Mouse (Mus musculus) C2C12 (cell line): ENCODE results near the gene Fras1.

ENCODE experiments used
- CEBPB ChIP-seq: IDR thresholded peaks from one replicate; pipeline ENCODE4 v1.6.1; 2011; ENCODE audit warnings: low read depth, mild to moderate bottlenecking, control low read depth, moderate library complexity
- CTCF ChIP-seq: IDR thresholded peaks from one replicate; pipeline ENCODE4 v1.5.1; 2011; ENCODE audit not compliant: control insufficient read depth, insufficient read depth, insufficient read length
- FOSL1 ChIP-seq: IDR thresholded peaks from one replicate; pipeline ENCODE4 v1.8.0; 2011; ENCODE audit warnings: mild to moderate bottlenecking, low read length; ENCODE audit not compliant: poor library complexity, insufficient read depth, severe bottlenecking
- MAX ChIP-seq: IDR thresholded peaks from one replicate; pipeline ENCODE4 v1.6.1; 2011; ENCODE audit warnings: mild to moderate bottlenecking, control low read depth
- MYOD1 ChIP-seq: IDR thresholded peaks from one replicate; pipeline ENCODE4 v1.6.1; 2011; ENCODE audit warnings: low read depth; ENCODE audit not compliant: control insufficient read depth, insufficient read length
- MYOG ChIP-seq: IDR thresholded peaks from one replicate; pipeline ENCODE4 v1.6.1; 2011; ENCODE audit not compliant: control insufficient read depth, insufficient read length; ENCODE audit errors: extremely low read depth
- USF1 ChIP-seq: IDR thresholded peaks from one replicate; pipeline ENCODE4 v1.6.1; 2011; ENCODE audit warnings: low read depth, mild to moderate bottlenecking, control low read depth, moderate library complexity

GRCm38 (mm10) chr5:96584730-96585129 lies 211.0 kb downstream of the Fras1 start:
- TF ChIP-seq MAX = no peak
- TF ChIP-seq CTCF = no peak
- no peak for TF ChIP-seq MYOD1
- no peak for TF ChIP-seq USF1
- TF ChIP-seq FOSL1 = no peak
- no peak for TF ChIP-seq CEBPB
- TF ChIP-seq MYOG = no peak
